Mouse (Mus musculus) CH12.LX (cell line): ENCODE measurements around the gene Hs1bp3. TPM values are rescaled to one million over a fixed set of nuclear protein-coding genes. Genes with fewer than 3 reads are reported as not detected.

Experiments
- DNase-seq: peaks from one replicate; pipeline ENCODE4 v3.0.0-alpha.2; 2013; ENCODE audit errors: extremely low read depth
- H3K27ac ChIP-seq: 2 replicates; pipeline ENCODE4 v1.5.1; 2012; ENCODE audit warnings: low read depth, mild to moderate bottlenecking, control low read depth, moderate library complexity; ENCODE audit not compliant: insufficient read depth
- H3K27me3 ChIP-seq: replicated peaks from 2 replicates; pipeline ENCODE3; 2012; ENCODE audit warnings: inconsistent platforms
- H3K36me3 ChIP-seq, 2 experiments: replicated peaks in 1 of 2; 2 replicates each; pipeline versions ENCODE3 to v1.6.1; 2012; ENCODE audit warnings: inconsistent platforms in 1 of 2, low read length in 1 of 2, mild to moderate bottlenecking in 1 of 2, mixed read lengths in 1 of 2, moderate library complexity in 1 of 2; ENCODE audit not compliant: control insufficient read depth in 1 of 2, insufficient read depth in 1 of 2
- H3K4me1 ChIP-seq, 2 experiments: 2 replicates each; pipeline ENCODE4 v1.6.1; 2012; ENCODE audit warnings: inconsistent platforms in 1 of 2, moderate library complexity in 1 of 2; ENCODE audit not compliant: insufficient read depth in 2 of 2, control insufficient read depth in 1 of 2
- H3K4me2 ChIP-seq: 2 replicates; pipeline ENCODE4 v1.6.1; 2012; ENCODE audit warnings: low read depth, mild to moderate bottlenecking, control low read depth; ENCODE audit not compliant: poor library complexity, insufficient read depth, severe bottlenecking
- H3K4me3 ChIP-seq, 3 experiments: fragments of 150-350 bp in 1 of 3; sonication (generic) in 1 of 3; replicated peaks in 1 of 3; 2 replicates each; pipeline versions ENCODE3 to v1.5.1; 2011 to 2012; ENCODE audit warnings: low read depth in 2 of 3, low read length in 2 of 3, mild to moderate bottlenecking in 2 of 3, moderate library complexity in 2 of 3, control low read depth in 1 of 3, improper control_type of control experiment in 1 of 3, inconsistent platforms in 1 of 3, mixed read lengths in 1 of 3; ENCODE audit not compliant: poor library complexity in 1 of 3
- H3K79me2 ChIP-seq: replicated peaks from 2 replicates; pipeline ENCODE4 v1.6.1; 2012; ENCODE audit warnings: mild to moderate bottlenecking, moderate library complexity; ENCODE audit not compliant: control insufficient read depth, poor library complexity, insufficient read depth, severe bottlenecking; ENCODE audit errors: extremely low read depth
- H3K9ac ChIP-seq: 2 replicates; pipeline ENCODE4 v1.6.1; 2012; ENCODE audit warnings: low read depth, mild to moderate bottlenecking, control low read depth, moderate library complexity; ENCODE audit not compliant: insufficient read depth
- H3K9me3 ChIP-seq: replicated peaks from 2 replicates; pipeline ENCODE3; 2012; ENCODE audit warnings: low read length, inconsistent platforms, mixed read lengths
- BHLHE40 ChIP-seq: IDR thresholded peaks from 2 replicates; pipeline ENCODE4 v1.6.1; 2011; ENCODE audit warnings: mild to moderate bottlenecking, low read depth, low read length, improper control_type of control experiment
- CHD1 ChIP-seq: IDR thresholded peaks from 2 replicates; pipeline ENCODE4 v1.6.1; 2012; ENCODE audit warnings: low read depth, low read length, improper control_type of control experiment, inconsistent platforms
- CHD2 ChIP-seq: IDR thresholded peaks from 2 replicates; pipeline ENCODE4 v1.6.1; 2011; ENCODE audit warnings: low read length, improper control_type of control experiment
- CTCF ChIP-seq, 2 experiments: IDR thresholded peaks in 1 of 2; conservative IDR thresholded peaks in 1 of 2; 2 replicates each; pipeline ENCODE4 v1.5.1; 2011 to 2012; ENCODE audit warnings: low read depth in 2 of 2, low read length in 2 of 2, improper control_type of control experiment in 1 of 2, inconsistent platforms in 1 of 2, mild to moderate bottlenecking in 1 of 2, moderate library complexity in 1 of 2
- HCFC1 ChIP-seq: IDR thresholded peaks from 2 replicates; pipeline ENCODE4 v1.6.1; 2012; ENCODE audit warnings: low read depth, mild to moderate bottlenecking, inconsistent platforms, low read length, improper control_type of control experiment
- IRF4 ChIP-seq: IDR thresholded peaks from 2 replicates; pipeline ENCODE4 v1.6.1; 2014; ENCODE audit warnings: low read depth, mild to moderate bottlenecking, inconsistent platforms, low read length, improper control_type of control experiment
- JUN ChIP-seq: IDR thresholded peaks from 2 replicates; pipeline ENCODE4 v1.6.1; 2011; ENCODE audit warnings: low read depth, mild to moderate bottlenecking, low read length, improper control_type of control experiment, moderate library complexity; ENCODE audit not compliant: insufficient read depth
- JUND ChIP-seq: conservative IDR thresholded peaks from 2 replicates; pipeline ENCODE4 v1.6.1; 2011; ENCODE audit warnings: low read depth, low read length, improper control_type of control experiment
- KAT2A ChIP-seq: IDR thresholded peaks from 2 replicates; pipeline ENCODE4 v1.6.1; 2012; ENCODE audit warnings: low read length, improper control_type of control experiment, inconsistent platforms; ENCODE audit not compliant: insufficient replicate concordance
- MAX ChIP-seq: IDR thresholded peaks from 2 replicates; pipeline ENCODE4 v1.6.1; 2011; ENCODE audit warnings: low read length, improper control_type of control experiment
- MAZ ChIP-seq: IDR thresholded peaks from 2 replicates; pipeline ENCODE4 v1.6.1; 2012; ENCODE audit warnings: low read depth, mild to moderate bottlenecking, inconsistent platforms, low read length, improper control_type of control experiment, moderate library complexity
- MEF2A ChIP-seq: IDR thresholded peaks from 2 replicates; pipeline ENCODE4 v1.6.1; 2014; ENCODE audit warnings: low read depth, mild to moderate bottlenecking, inconsistent platforms, low read length, improper control_type of control experiment, borderline replicate concordance
- NELFE ChIP-seq: IDR thresholded peaks from 2 replicates; pipeline ENCODE4 v1.6.1; 2011; ENCODE audit warnings: low read depth, low read length, improper control_type of control experiment
- POLR2A ChIP-seq: IDR thresholded peaks from 2 replicates; pipeline ENCODE4 v1.6.1; 2011; ENCODE audit warnings: low read depth, mild to moderate bottlenecking, improper control_type of control experiment, low read length
- RAD21 ChIP-seq: IDR thresholded peaks from 2 replicates; pipeline ENCODE4 v1.6.1; 2011; ENCODE audit warnings: low read depth, mild to moderate bottlenecking, low read length, improper control_type of control experiment, moderate library complexity
- RCOR1 ChIP-seq: conservative IDR thresholded peaks from 2 replicates; pipeline ENCODE4 v1.6.1; 2012; ENCODE audit warnings: low read depth, mild to moderate bottlenecking, inconsistent platforms, low read length, improper control_type of control experiment
- SMC3 ChIP-seq: IDR thresholded peaks from 2 replicates; pipeline ENCODE4 v1.6.1; 2011; ENCODE audit warnings: low read depth, low read length, improper control_type of control experiment
- TCF12 ChIP-seq: IDR thresholded peaks from 2 replicates; pipeline ENCODE4 v1.6.1; 2014; ENCODE audit warnings: low read depth, mild to moderate bottlenecking, inconsistent platforms, low read length, improper control_type of control experiment
- ZC3H11A ChIP-seq: IDR thresholded peaks from 2 replicates; pipeline ENCODE4 v1.6.1; 2012; ENCODE audit warnings: low read depth, mild to moderate bottlenecking, inconsistent platforms, low read length, improper control_type of control experiment
- ZKSCAN1 ChIP-seq: IDR thresholded peaks from 2 replicates; pipeline ENCODE4 v1.6.1; 2012; ENCODE audit warnings: low read depth, inconsistent platforms, low read length, improper control_type of control experiment, borderline replicate concordance
- ZNF384 ChIP-seq: IDR thresholded peaks from 2 replicates; pipeline ENCODE4 v1.6.1; 2012; ENCODE audit warnings: low read depth, low read length, improper control_type of control experiment, inconsistent platforms
- dilution Hi-C: fragments of 300-500 bp; cut with MboI; formaldehyde crosslinking; loops from 2 replicates; pipeline ENCODE4 v1.14.3; 2020; ENCODE audit warnings: low sequenced_read_pairs; ENCODE audit not compliant: extremely low pct_unique_long_range_greater_than_20kb, extremely low pct_ligation_motif_present
- in situ Hi-C: fragments of 300-500 bp; cut with MboI; formaldehyde crosslinking; loops from 3 replicates; pipeline ENCODE4 v1.14.3; 2019; ENCODE audit warnings: low sequenced_read_pairs, low pct_ligation_motif_present, low pct_unique_long_range_greater_than_20kb, mixed read lengths
- polyA plus RNA-seq: library from polyadenylated mRNA; unstranded; fragments of >175 nt; gene quantifications from 2 replicates; pipeline ENCODE4 v1.2.1, GENCODE M21; 2012; ENCODE audit warnings: low read depth; ENCODE audit not compliant: insufficient read length
- total RNA-seq, 2 experiments: library from RNA; depleted of rRNA; stranded (reverse); fragments of 300-350 nt in 1 of 2; fragments of >200 nt in 1 of 2; gene quantifications; 2 replicates each; pipeline ENCODE4 v1.2.3; 2012 to 2014

Gene Hs1bp3
- total and polyA plus RNA-seq, 3 experiments: 2.6 to 10.1 (median 4.7) TPM

DNA sequence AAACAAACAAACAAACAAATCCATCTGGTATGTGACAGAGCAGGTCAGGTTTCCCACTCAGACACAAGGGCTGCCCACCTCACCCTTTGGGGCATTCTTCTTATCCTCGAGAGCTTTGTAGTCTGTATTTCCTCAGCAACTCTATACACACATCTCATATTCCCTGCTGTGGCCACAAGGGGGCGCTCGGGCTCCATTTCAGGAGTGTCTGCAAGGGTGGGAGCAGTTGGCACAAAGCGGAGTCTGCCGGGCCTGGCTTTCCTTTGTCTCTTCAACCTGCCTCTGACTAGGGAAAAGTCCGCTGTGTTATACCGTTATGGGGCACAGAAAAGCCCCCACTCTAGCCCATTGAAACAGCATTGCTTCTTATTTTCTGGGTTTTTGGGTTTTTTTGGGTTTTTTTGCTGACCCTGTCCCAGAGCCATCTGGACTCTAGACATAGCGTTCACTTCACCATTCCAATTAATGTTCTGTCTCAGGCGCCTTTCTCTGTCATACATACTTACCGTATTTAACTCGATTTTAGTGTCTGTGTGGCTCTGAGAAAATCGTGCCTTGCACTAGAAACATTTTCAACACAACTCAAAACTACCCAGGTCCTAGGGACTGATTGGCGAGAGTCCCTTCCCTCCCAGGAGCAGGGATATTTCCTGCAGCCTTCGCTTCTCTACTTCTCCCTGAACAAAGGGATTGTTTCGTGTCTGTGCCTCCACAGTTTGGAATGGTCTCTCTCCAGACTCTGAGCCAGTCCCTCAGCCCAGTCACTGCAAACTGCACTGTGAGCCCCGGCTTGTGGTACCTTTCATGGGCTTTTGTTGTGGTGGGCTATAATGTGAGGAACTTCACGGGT is 13.8 kb downstream of the Hs1bp3 start:
- dilution Hi-C loops: no loop called here
- Histone ChIP-seq H3K4me1 (peaks cover 0 to 20% of the 10 kb centered on the region in 2 experiments; a peak in 2 of 4 replicates), H3K9ac (no peak overlapping the region; the same call in 1 of the 2 replicates), H3K9me3 (no peaks in the 10 kb centered on the region), H3K4me3 (no peak overlapping the region), H3K36me3 (peaks cover 29 to 93% of the 10 kb centered on the region in 2 experiments), H3K27ac (no peak overlapping the region), H3K27me3 (no peaks in the 10 kb centered on the region), H3K79me2 (no peaks in the 10 kb centered on the region)
- peak; percentile 89 for DNase-seq
- TF ChIP-seq CTCF (conservative IDR thresholded peaks at IDR 0.05 in 1 of 2, IDR thresholded peaks at IDR 0.05 in 1 of 2; ENCODE audit: low read depth in 2 of 2, low read length in 2 of 2) (peak; percentile 49 to 99; a peak in 3 of 4 replicates), MAZ (no peak; the same call in 1 of the 2 replicates), HCFC1 (no peak), ZNF384 (peak; percentile 40; the same call in 1 of the 2 replicates), RAD21 (peak; percentile 98), SMC3 (peak; percentile 100), ZC3H11A (peak; percentile 98), CHD1 (no peak), MAX (no peak), IRF4 (peak; percentile 49; the same call in 1 of the 2 replicates), KAT2A (no peak), ZKSCAN1 (no peak), TCF12 (peak; percentile 24; the same call in 1 of the 2 replicates), NELFE (0 out of 2 replicates have a peak, but pooled peaks have one; percentile 12), POLR2A (no peak)
- TF ChIP-seq, all 38 proteins: peak for 8
- no peak overlapping the region for H3K4me2 ChIP-seq
- in situ Hi-C loops: no loop called here

DNA sequence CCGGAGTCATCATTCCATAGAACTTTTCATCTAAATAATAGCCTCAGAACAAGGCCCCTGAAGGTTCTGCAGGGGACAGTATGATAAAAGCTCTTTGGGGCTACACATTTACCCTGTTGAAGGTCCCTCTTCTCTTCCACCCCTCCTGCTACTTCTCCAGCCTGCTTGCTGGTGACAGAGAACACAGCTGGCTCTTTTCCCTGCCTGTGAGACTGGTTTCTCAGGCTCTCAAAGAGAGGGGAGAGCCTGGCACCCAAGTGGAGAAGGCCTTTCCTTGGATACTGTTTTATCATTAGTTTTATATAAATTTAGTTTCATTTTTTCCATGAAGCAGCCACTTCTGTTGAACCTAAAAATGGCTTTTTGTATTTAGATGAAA is 14.4 kb downstream of the Hs1bp3 start:
- Histone ChIP-seq H3K79me2 (no peaks in the 10 kb centered on the region), H3K27ac (no peak overlapping the region), H3K4me3 (no peak overlapping the region), H3K9me3 (no peaks in the 10 kb centered on the region), H3K36me3 (peaks cover 27 to 92% of the 10 kb centered on the region in 2 experiments), H3K4me1 (peaks cover 0 to 20% of the 10 kb centered on the region in 2 experiments; a peak in 2 of 4 replicates), H3K4me2 (no peak overlapping the region), H3K27me3 (no peaks in the 10 kb centered on the region), H3K9ac (no peak overlapping the region)
- in situ Hi-C loops: no loop called here
- no peak for TF ChIP-seq JUND
- TF ChIP-seq JUN: no peak
- no peak for TF ChIP-seq BHLHE40
- no peak for TF ChIP-seq RCOR1
- TF ChIP-seq HCFC1: no peak
- no peak for TF ChIP-seq CHD2
- TF ChIP-seq CTCF (conservative IDR thresholded peaks at IDR 0.05 in 1 of 2, IDR thresholded peaks at IDR 0.05 in 1 of 2; ENCODE audit: low read depth in 2 of 2, low read length in 2 of 2): no peak
- no peak for TF ChIP-seq MEF2A
- dilution Hi-C loops: no loop called here
- no peak for DNase-seq
